Mouse (Mus musculus) midbrain, embryonic 14.5 days (tissue): ENCODE measurements around the gene Syde1. TPM values are rescaled to one million over a fixed set of nuclear protein-coding genes. Genes with fewer than 3 reads are reported as not detected.

ENCODE experiments used
- ATAC-seq: fragments of 200-750 bp; cut with Nextera tagmentation; 2 replicates; pipeline ENCODE4 v1.8.0; 2017; ENCODE audit warnings: moderate number of reproducible peaks, moderate library complexity; ENCODE audit not compliant: low FRiP score, low TSS enrichment
- DNase-seq: peaks from one replicate; pipeline ENCODE4 v3.0.0-alpha.2; 2015
- H3K27ac ChIP-seq: fragments of 300-500 bp; sonication (generic); replicated peaks from 2 replicates; pipeline ENCODE4 v1.5.1; 2014; ENCODE audit warnings: mild to moderate bottlenecking, low read depth, low read length, moderate library complexity
- H3K27me3 ChIP-seq: fragments of 300-500 bp; sonication (generic); 2 replicates; pipeline ENCODE4 v1.6.1; 2014; ENCODE audit warnings: low read length, control low read depth, mixed read lengths; ENCODE audit not compliant: control insufficient read depth, insufficient read depth
- H3K36me3 ChIP-seq: fragments of 300-500 bp; sonication (generic); 2 replicates; pipeline ENCODE4 v1.6.1; 2014; ENCODE audit warnings: low read length, control low read depth; ENCODE audit not compliant: control insufficient read depth, insufficient read depth
- H3K4me1 ChIP-seq: fragments of 300-500 bp; sonication (generic); 2 replicates; pipeline ENCODE4 v1.6.1; 2014; ENCODE audit warnings: mild to moderate bottlenecking, antibody characterized with exemption, low read length, control low read depth; ENCODE audit not compliant: control insufficient read depth, insufficient read depth
- H3K4me2 ChIP-seq: fragments of 300-500 bp; sonication (generic); 2 replicates; pipeline ENCODE4 v1.6.1; 2014; ENCODE audit warnings: mild to moderate bottlenecking, low read length, moderate library complexity
- H3K4me3 ChIP-seq: fragments of 300-500 bp; sonication (generic); replicated peaks from 2 replicates; pipeline ENCODE4 v1.5.1; 2014; ENCODE audit warnings: low read depth, low read length
- H3K9ac ChIP-seq: fragments of 300-500 bp; sonication (generic); replicated peaks from 2 replicates; pipeline ENCODE4 v1.6.1; 2014; ENCODE audit warnings: mild to moderate bottlenecking, low read length, moderate library complexity
- H3K9me3 ChIP-seq: fragments of 300-500 bp; sonication (generic); 2 replicates; pipeline ENCODE4 v1.6.1; 2016; ENCODE audit warnings: low read length, control low read depth, mixed read lengths; ENCODE audit not compliant: control insufficient read depth
- WGBS: fragments of 180-500 bp; shearing (Covaris S2); extraction: QIAGEN DNeasy Blood & Tissue Kit; methylation state at CpG from one replicate; pipeline ENCODE4 v1.1.7; 2014; 5-methylcytosine and 5-hydroxymethylcytosine counted together
- polyA plus RNA-seq: library from polyadenylated mRNA; unstranded; fragments of >200 nt; fragmentation: Nextera tagmentation; extraction: Ambion mirVana; gene quantifications from 2 replicates; pipeline ENCODE4 v1.2.1, GENCODE M21; 2014

The Syde1 gene
- polyA plus RNA-seq, 1 experiment from 2014 or later, result 4.3 TPM

GRCm38 (mm10) chr10:78594566-78594965 is 2.8 kb upstream of the Syde1 start:
- Histone ChIP-seq H3K4me2 (no peak overlapping the region), H3K4me3 (no peak overlapping the region), H3K27me3 (no peaks in the 10 kb centered on the region), H3K36me3 (0 out of 2 replicates have a peak, but pooled peaks cover under 1% of the 10 kb centered on the region), H3K27ac (no peak overlapping the region), H3K9ac (no peak overlapping the region), H3K4me1 (0 out of 2 replicates have a peak, but pooled peaks cover 5% of the 10 kb centered on the region), H3K9me3 (no peaks in the 10 kb centered on the region)
- DNase-seq, result no peak
- no peak for ATAC-seq

- ATAC-seq (no peak), DNase-seq (no peak)
- Histone ChIP-seq H3K27me3 (no peaks in the 10 kb centered on the region), H3K4me3 (no peak overlapping the region), H3K4me2 (no peak overlapping the region), H3K27ac (no peak overlapping the region), H3K9ac (no peak overlapping the region), H3K4me1 (0 out of 2 replicates have a peak, but pooled peaks cover 5% of the 10 kb centered on the region), H3K36me3 (0 out of 2 replicates have a peak, but pooled peaks cover 4% of the 10 kb centered on the region), H3K9me3 (no peaks in the 10 kb centered on the region)
- 72% methylated on average over 6 of the region's 6 CpGs for WGBS
Measured at GRCm38 (mm10) chr10:78594157-78594556, 2.4 kb upstream of the Syde1 start.

GRCm38 (mm10) chr10:78593736-78594135 is 2.0 kb upstream of the Syde1 start:
- Histone ChIP-seq H3K4me3 (no peak overlapping the region), H3K36me3 (0 out of 2 replicates have a peak, but pooled peaks cover 4% of the 10 kb centered on the region), H3K27me3 (no peaks in the 10 kb centered on the region), H3K4me2 (no peak overlapping the region), H3K4me1 (0 out of 2 replicates have a peak, but pooled peaks cover 5% of the 10 kb centered on the region), H3K27ac (no peak overlapping the region), H3K9ac (no peak overlapping the region), H3K9me3 (no peaks in the 10 kb centered on the region)
- ATAC-seq (no peak), DNase-seq (no peak)
- 96% methylated on average over 5 of the region's 5 CpGs for WGBS

GRCm38 (mm10) chr10:78592856-78593379 is 1.2 kb upstream of the Syde1 start:
- no peak overlapping the region for H3K9ac ChIP-seq
- H3K9me3 ChIP-seq, result no peaks in the 10 kb centered on the region
- H3K27me3 ChIP-seq, result no peaks in the 10 kb centered on the region
- no peak overlapping the region for H3K4me2 ChIP-seq
- ATAC-seq, result no peak
- H3K27ac ChIP-seq, result no peak overlapping the region
- 0 out of 2 replicates have a peak, but pooled peaks cover 4% of the 10 kb centered on the region for H3K36me3 ChIP-seq
- 0 out of 2 replicates have a peak, but pooled peaks cover 5% of the 10 kb centered on the region for H3K4me1 ChIP-seq
- no peak for DNase-seq
- H3K4me3 ChIP-seq, result no peak overlapping the region
- 92% methylated on average over 4 of the region's 4 CpGs for WGBS

- H3K36me3 ChIP-seq, result peaks cover 12% of the 10 kb centered on the region; the same call in 1 of the 2 replicates
- no peak overlapping the region for H3K27ac ChIP-seq
- peak overlapping the region; percentile 46 for H3K4me3 ChIP-seq
- no peaks in the 10 kb centered on the region for H3K9me3 ChIP-seq
- H3K4me1 ChIP-seq, result 0 out of 2 replicates have a peak, but pooled peaks cover 5% of the 10 kb centered on the region
- H3K4me2 ChIP-seq, result peak overlapping the region; percentile 76
- no peaks in the 10 kb centered on the region for H3K27me3 ChIP-seq
- H3K9ac ChIP-seq, result 0 out of 2 replicates have a peak overlapping the region, but pooled peaks have one; percentile 60
- WGBS, result 46% methylated on average over 9 of the region's 9 CpGs
- peak; percentile 0 for DNase-seq
- ATAC-seq, result no peak
Measured at GRCm38 (mm10) chr10:78590744-78591143, 1.0 kb downstream of the Syde1 start.

- no peak overlapping the region for H3K9ac ChIP-seq
- 94% methylated on average over 8 of the region's 8 CpGs for WGBS
- no peaks in the 10 kb centered on the region for H3K9me3 ChIP-seq
- peaks cover 19% of the 10 kb centered on the region for H3K36me3 ChIP-seq
- 0 out of 2 replicates have a peak, but pooled peaks cover 5% of the 10 kb centered on the region for H3K4me1 ChIP-seq
- ATAC-seq, result no peak
- no peak overlapping the region for H3K27ac ChIP-seq
- H3K27me3 ChIP-seq, result no peaks in the 10 kb centered on the region
- H3K4me2 ChIP-seq, result no peak overlapping the region
- no peak overlapping the region for H3K4me3 ChIP-seq
- no peak for DNase-seq
Measured at GRCm38 (mm10) chr10:78589901-78590300, 1.9 kb downstream of the Syde1 start.

- peaks cover 21% of the 10 kb centered on the region for H3K36me3 ChIP-seq
- H3K27ac ChIP-seq, result no peak overlapping the region
- H3K4me2 ChIP-seq, result no peak overlapping the region
- no peaks in the 10 kb centered on the region for H3K27me3 ChIP-seq
- 0 out of 2 replicates have a peak, but pooled peaks cover 5% of the 10 kb centered on the region for H3K4me1 ChIP-seq
- DNase-seq (no peak), ATAC-seq (no peak)
- no peak overlapping the region for H3K9ac ChIP-seq
- H3K9me3 ChIP-seq, result no peaks in the 10 kb centered on the region
- WGBS, result 95% methylated on average over 18 of the region's 18 CpGs
- no peak overlapping the region for H3K4me3 ChIP-seq
Measured at GRCm38 (mm10) chr10:78589291-78589690, 2.5 kb downstream of the Syde1 start.

- Histone ChIP-seq H3K4me2 (no peak overlapping the region), H3K9ac (no peak overlapping the region), H3K9me3 (no peaks in the 10 kb centered on the region), H3K4me3 (no peak overlapping the region), H3K27ac (no peak overlapping the region), H3K36me3 (peaks cover 43% of the 10 kb centered on the region), H3K4me1 (no peaks in the 10 kb centered on the region), H3K27me3 (no peaks in the 10 kb centered on the region)
- no peak for DNase-seq
- ATAC-seq, result no peak
- 98% methylated on average over 13 of the region's 13 CpGs for WGBS
Measured at GRCm38 (mm10) chr10:78586026-78586425, 5.7 kb downstream of the Syde1 start.

- Histone ChIP-seq H3K27me3 (no peaks in the 10 kb centered on the region), H3K4me1 (no peaks in the 10 kb centered on the region), H3K4me3 (no peak overlapping the region), H3K9ac (no peak overlapping the region), H3K27ac (no peak overlapping the region), H3K4me2 (no peak overlapping the region), H3K9me3 (no peaks in the 10 kb centered on the region), H3K36me3 (peaks cover 46% of the 10 kb centered on the region)
- DNase-seq (no peak), ATAC-seq (no peak)
- WGBS, result 89% methylated on average over 22 of the region's 22 CpGs
Measured at GRCm38 (mm10) chr10:78585606-78586005, 6.2 kb downstream of the Syde1 start.
